ENCODE assay signal across 9 mouse cellular contexts in the genomic region with DNA sequence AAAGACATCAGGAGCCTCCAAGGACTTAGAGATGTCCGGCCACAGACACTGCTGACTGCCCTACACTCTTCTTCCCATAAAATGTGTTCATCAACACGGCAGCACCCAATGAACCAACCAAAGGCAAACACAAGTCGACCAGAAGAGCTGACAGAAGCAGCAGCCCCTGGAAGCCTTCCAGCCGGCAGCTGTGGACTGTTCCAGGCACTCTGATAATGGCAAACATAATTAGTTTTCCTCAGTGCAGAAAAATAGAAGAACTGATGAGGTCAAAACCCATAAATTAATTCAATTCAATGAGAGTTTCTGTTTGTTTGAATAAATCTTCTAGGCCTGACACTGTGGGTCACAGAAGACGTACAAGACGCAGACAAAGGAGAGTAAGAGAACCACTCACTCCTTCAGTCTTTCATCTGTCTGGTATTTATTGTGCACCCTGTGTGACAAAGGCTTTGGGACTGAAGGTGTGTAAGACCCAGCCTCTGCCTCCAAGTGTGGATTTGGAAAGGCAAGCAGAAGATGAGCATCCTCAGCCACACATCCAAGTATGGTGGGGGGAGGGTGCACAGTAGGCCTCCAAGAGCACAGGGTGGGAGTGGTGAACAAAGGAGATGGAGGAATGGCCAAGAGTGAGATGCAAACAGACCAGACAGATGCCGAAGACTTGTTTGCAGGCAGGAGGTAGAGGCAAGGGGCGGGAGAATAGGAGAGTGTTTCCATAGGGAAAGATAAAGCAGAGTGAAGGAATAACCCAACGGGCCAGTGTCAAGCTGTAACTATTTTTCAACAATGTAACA. TPM values are rescaled to one million over a fixed set of nuclear protein-coding genes. Genes with fewer than 3 reads are reported as not detected.
DNase-seq lines count a peak whose midpoint lies in the region; ATAC-seq lines count a peak whose summit lies in the region.
"Had no signal": no experiment of that assay in that cellular context is flagged by ENCODE, and none has a peak within 500 bp of the region (broad histone marks: within the 10 kb centered on the region; RNA-seq: fewer than 3 reads in every experiment).

No protein-coding gene starts in this region.

- peak; percentile 33 for ATAC-seq in forebrain, embryonic 11.5 days (replicated peaks; ENCODE audit: low FRiP score)

- no peaks in the 10 kb centered on the region for H3K27me3 ChIP-seq in forebrain, embryonic 11.5 days (ENCODE audit: control insufficient read depth, insufficient read depth, low read length)
- H3K27me3 ChIP-seq in forebrain, embryonic 10.5 days (ENCODE audit: poor library complexity, severe bottlenecking): no peaks in the 10 kb centered on the region
- H3K27me3 ChIP-seq in midbrain, embryonic 10.5 days (ENCODE audit: low read depth, poor library complexity, severe bottlenecking): no peaks in the 10 kb centered on the region

- no peak overlapping the region for H3K9ac ChIP-seq in forebrain, embryonic 11.5 days (ENCODE audit: low read length)

- no peaks in the 10 kb centered on the region for H3K4me1 ChIP-seq in forebrain, embryonic 11.5 days (replicated peaks; ENCODE audit: control insufficient read depth, insufficient read depth, low read length)
- peaks cover 5% of the 10 kb centered on the region; the same call in 1 of the 2 replicates for H3K4me1 ChIP-seq in forebrain, embryonic 10.5 days
- H3K4me1 ChIP-seq in midbrain, embryonic 10.5 days: peaks cover 2% of the 10 kb centered on the region; the same call in 1 of the 2 replicates

- 76% methylated on average over 9 of the region's 9 CpGs for WGBS in forebrain, embryonic 11.5 days
- WGBS in forebrain, embryonic 10.5 days: 79% methylated on average over 9 of the region's 9 CpGs
- WGBS in midbrain, embryonic 10.5 days: 75% methylated on average over 9 of the region's 9 CpGs

- H3K36me3 ChIP-seq in forebrain, embryonic 11.5 days (ENCODE audit: control insufficient read depth, insufficient read depth, low read length): no peaks in the 10 kb centered on the region
- H3K36me3 ChIP-seq in forebrain, embryonic 10.5 days (replicated peaks): no peaks in the 10 kb centered on the region
- H3K36me3 ChIP-seq in midbrain, embryonic 10.5 days: no peaks in the 10 kb centered on the region

- no peaks in the 10 kb centered on the region for H3K9me3 ChIP-seq in forebrain, embryonic 11.5 days (ENCODE audit: control insufficient read depth, low read length)
- no peaks in the 10 kb centered on the region for H3K9me3 ChIP-seq in forebrain, embryonic 10.5 days
- no peaks in the 10 kb centered on the region for H3K9me3 ChIP-seq in midbrain, embryonic 10.5 days (replicated peaks)

- DNase-seq in forebrain, embryonic 11.5 days (ENCODE audit: low spot score): no peak
- no peak for DNase-seq in forebrain, embryonic 10.5 days (ENCODE audit: extremely low spot score, low spot score)
- peak; percentile 3 for DNase-seq in adrenal gland, adult 8-10 months
- peak; percentile 56 for DNase-seq in kidney, adult 18-20 months
- DNase-seq in midbrain, embryonic 10.5 days (ENCODE audit: low spot score): no peak
- DNase-seq in thymus, adult 18-20 months: no peak
- no peak for DNase-seq in c-Kit-positive CD71-positive TER-119-positive erythroid progenitor cells, embryonic 14.5 days (ENCODE audit: low spot score)
- no peak for DNase-seq in layer of hippocampus, adult 8-10 months (ENCODE audit: low spot score in 2 of 2)

- no peak overlapping the region for H3K27ac ChIP-seq in forebrain, embryonic 11.5 days (ENCODE audit: low read depth, low read length)
- H3K27ac ChIP-seq in forebrain, embryonic 10.5 days: no peak overlapping the region
- 0 out of 2 replicates have a peak overlapping the region, but pooled peaks have one; percentile 39 for H3K27ac ChIP-seq in midbrain, embryonic 10.5 days (replicated peaks)

- H3K4me2 ChIP-seq in forebrain, embryonic 11.5 days (ENCODE audit: low read depth, low read length, severe bottlenecking): no peak overlapping the region

- H3K4me3 ChIP-seq in forebrain, embryonic 11.5 days (ENCODE audit: low read depth, low read length): no peak overlapping the region
- no peak overlapping the region for H3K4me3 ChIP-seq in forebrain, embryonic 10.5 days
- H3K4me3 ChIP-seq in midbrain, embryonic 10.5 days: no peak overlapping the region

RNA-seq across cellular contexts. Expression of gene St8sia1, which starts 25.5 kb away (rescaled TPM):
- polyA plus RNA-seq in forebrain, embryonic 11.5 days (2014; fragmentation: Nextera tagmentation; extraction: Ambion mirVana): 2.4 and 3.1 TPM in 2 replicates
- 2.3 and 2.6 TPM in 2 replicates for polyA plus RNA-seq in forebrain, embryonic 10.5 days (2016; fragmentation: Nextera tagmentation; extraction: Ambion mirVana)
- total RNA-seq in adrenal gland, adult 8-10 months (2022): 1 to 10 TPM in 3 of 4 experiments, under 1 TPM in 1; 0.87 to 3.1 (median 2.2) TPM
- 3.2 and 3.9 TPM in 2 replicates for polyA plus RNA-seq in midbrain, embryonic 10.5 days (2016; fragmentation: Nextera tagmentation; extraction: Ambion mirVana)
- 10 to 100 TPM; 37.2 to 46.1 (median 37.9) TPM for total RNA-seq in layer of hippocampus, adult 8-10 months (2022)
- total RNA-seq: monocyte, adult 5-6 weeks had no signal

Comparison
In these comparisons a context has a peak if more than half of its experiments do, and no peak if none do; other contexts are left out.
1. DNase-seq: peak in adrenal gland, adult 8-10 months (single experiment) and kidney, adult 18-20 months (single experiment); none in forebrain, embryonic 11.5 days (single experiment), forebrain, embryonic 10.5 days (single experiment), midbrain, embryonic 10.5 days (single experiment), thymus, adult 18-20 months (0 of 2), c-Kit-positive CD71-positive TER-119-positive erythroid progenitor cells, embryonic 14.5 days (single experiment) and layer of hippocampus, adult 8-10 months (0 of 2).